Mouse (Mus musculus) limb, embryonic 10.5 days (tissue): Measurements from ENCODE around the gene Tmem116. TPM values are rescaled to one million over a fixed set of nuclear protein-coding genes. Genes with fewer than 3 reads are reported as not detected.
A peak's percentile ranks its signal among the peaks of the same experiment; 100 is the strongest.

Experiments
- DNase-seq: peaks from one replicate; pipeline ENCODE4 v3.0.0-alpha.2; 2017; ENCODE audit warnings: low spot score
- H3K27ac ChIP-seq: fragments of 300-500 bp; sonication (generic); 2 replicates; pipeline ENCODE4 v1.5.1; 2016; ENCODE audit warnings: mild to moderate bottlenecking
- H3K27me3 ChIP-seq: fragments of 300-500 bp; sonication (generic); 2 replicates; pipeline ENCODE4 v1.6.1; 2016; ENCODE audit warnings: low read depth, mild to moderate bottlenecking; ENCODE audit not compliant: poor library complexity, severe bottlenecking
- H3K36me3 ChIP-seq: fragments of 300-500 bp; sonication (generic); 2 replicates; pipeline ENCODE4 v1.6.1; 2016; ENCODE audit warnings: mild to moderate bottlenecking, moderate library complexity
- H3K4me1 ChIP-seq: fragments of 300-500 bp; sonication (generic); 2 replicates; pipeline ENCODE4 v1.6.1; 2016
- H3K4me3 ChIP-seq: fragments of 300-500 bp; sonication (generic); 2 replicates; pipeline ENCODE4 v1.5.1; 2016; ENCODE audit warnings: mild to moderate bottlenecking, moderate library complexity
- H3K9me3 ChIP-seq: fragments of 300-500 bp; sonication (generic); replicated peaks from 2 replicates; pipeline ENCODE4 v1.6.1; 2016; ENCODE audit warnings: mild to moderate bottlenecking
- WGBS: fragments of 180-500 bp; shearing (Covaris S2); methylation state at CpG from one replicate; pipeline ENCODE4 v1.1.7; 2016; 5-methylcytosine and 5-hydroxymethylcytosine counted together
- polyA plus RNA-seq: library from polyadenylated mRNA; unstranded; fragments of >200 nt; fragmentation: Nextera tagmentation; extraction: Ambion mirVana; gene quantifications from 2 replicates; pipeline ENCODE4 v1.2.1, GENCODE M21; 2016

Tmem116 gene
- polyA plus RNA-seq, 1 experiment from 2014 or later: 0.73 TPM

DNA sequence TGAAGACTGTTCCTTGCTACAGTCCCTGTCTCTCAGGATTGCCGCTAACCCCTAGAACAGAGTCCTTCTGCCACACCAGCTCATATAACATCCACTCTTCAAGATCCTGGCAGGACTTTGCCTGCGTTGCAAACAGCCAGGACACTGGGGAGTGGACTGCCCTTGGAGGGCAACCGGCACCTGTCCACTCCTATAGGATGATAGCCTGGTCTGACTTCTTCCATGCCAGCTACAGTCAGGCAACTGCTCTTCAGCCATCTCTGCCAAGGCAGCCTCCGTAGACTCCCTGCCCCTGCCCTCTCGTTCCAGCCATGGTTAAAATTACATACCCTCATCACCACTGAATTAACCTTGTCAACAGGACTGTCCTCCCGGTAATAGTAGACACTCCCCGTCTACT lies 97.5 kb downstream of the Tmem116 start:
- WGBS: 82% methylated on average over 7 of the region's 7 CpGs
- DNase-seq: no peak
- Histone ChIP-seq H3K4me1 (peaks cover 16% of the 10 kb centered on the region), H3K36me3 (peaks cover 3% of the 10 kb centered on the region; the same call in 1 of the 2 replicates), H3K27me3 (no peaks in the 10 kb centered on the region), H3K4me3 (no peak overlapping the region), H3K27ac (no peak overlapping the region), H3K9me3 (no peaks in the 10 kb centered on the region)

GRCm38 (mm10) chr5:121562436-121562835 lies 110.7 kb downstream of the Tmem116 start:
- H3K27me3 ChIP-seq: no peaks in the 10 kb centered on the region
- no peak overlapping the region for H3K27ac ChIP-seq
- H3K4me3 ChIP-seq: no peak overlapping the region
- H3K9me3 ChIP-seq: no peaks in the 10 kb centered on the region
- no peak for DNase-seq
- H3K36me3 ChIP-seq: peaks cover 5% of the 10 kb centered on the region; the same call in 1 of the 2 replicates
- H3K4me1 ChIP-seq: peaks cover 9% of the 10 kb centered on the region
- WGBS: 94% methylated on average over 3 of the region's 3 CpGs

DNA sequence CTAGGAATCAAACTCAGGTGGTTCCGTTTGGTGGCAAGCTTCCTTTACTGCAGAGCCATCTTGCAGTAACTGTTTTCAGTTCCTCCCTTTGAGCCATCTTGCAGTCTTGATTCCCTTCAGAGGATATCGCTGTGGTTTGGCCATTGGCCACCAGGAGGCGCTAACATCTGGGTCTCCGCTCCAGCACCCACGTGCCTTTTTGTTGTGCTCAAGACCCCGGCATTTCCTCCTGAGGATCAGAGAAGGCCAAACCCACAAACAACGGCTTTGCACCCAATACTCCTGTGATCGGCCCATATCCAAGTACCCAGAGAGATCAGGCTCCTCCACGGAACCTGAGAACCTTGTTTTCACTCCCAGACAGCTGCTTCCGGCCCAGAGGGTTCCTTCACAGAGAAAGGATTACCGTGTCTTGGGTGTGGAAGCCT lies 112.8 kb downstream of the Tmem116 start:
- Histone ChIP-seq H3K9me3 (no peaks in the 10 kb centered on the region), H3K4me1 (peaks cover 9% of the 10 kb centered on the region), H3K27me3 (no peaks in the 10 kb centered on the region), H3K36me3 (peaks cover 18% of the 10 kb centered on the region), H3K4me3 (peak overlapping the region; percentile 27; the same call in 1 of the 2 replicates), H3K27ac (peak overlapping the region; percentile 81)
- WGBS: 16% methylated on average over 11 of the region's 11 CpGs
- peak; percentile 94 for DNase-seq

- H3K27me3 ChIP-seq: no peaks in the 10 kb centered on the region
- 91% methylated on average over 16 of the region's 16 CpGs for WGBS
- H3K4me1 ChIP-seq: peaks cover 9% of the 10 kb centered on the region
- DNase-seq: no peak
- no peaks in the 10 kb centered on the region for H3K9me3 ChIP-seq
- H3K4me3 ChIP-seq: no peak overlapping the region
- H3K36me3 ChIP-seq: peaks cover 34% of the 10 kb centered on the region
- no peak overlapping the region for H3K27ac ChIP-seq
Observed at GRCm38 (mm10) chr5:121566035-121566681, 114.5 kb downstream of the Tmem116 start.

DNA sequence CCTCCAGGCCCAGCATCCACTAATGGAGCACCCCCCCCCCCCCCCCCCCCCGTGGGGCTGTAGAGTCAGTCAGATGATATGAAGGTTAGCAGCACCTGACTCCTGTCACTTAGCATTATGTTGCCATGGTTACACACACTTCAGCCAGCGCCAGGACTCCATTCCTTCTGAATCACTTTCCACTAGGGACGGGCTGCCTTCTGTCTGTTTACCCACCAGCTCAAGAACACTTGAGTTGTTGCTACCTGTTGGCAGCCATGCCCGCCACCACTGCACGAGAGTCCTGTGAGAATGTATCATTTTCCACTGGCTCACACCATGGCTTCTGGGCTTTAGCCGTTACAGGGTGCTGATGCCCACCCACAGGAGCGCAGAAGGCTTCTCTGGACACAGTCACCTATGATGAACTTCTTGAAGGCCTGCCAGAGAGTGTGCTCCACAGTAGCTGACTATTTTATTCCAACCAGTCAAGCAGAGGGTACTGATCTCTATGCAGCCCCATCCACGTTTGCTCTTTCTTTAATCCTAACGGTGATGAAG lies 118.3 kb downstream of the Tmem116 start:
- no peak for DNase-seq
- Histone ChIP-seq H3K4me1 (0 out of 2 replicates have a peak, but pooled peaks cover 1% of the 10 kb centered on the region), H3K27ac (no peak overlapping the region), H3K36me3 (peaks cover 71% of the 10 kb centered on the region), H3K9me3 (no peaks in the 10 kb centered on the region), H3K4me3 (no peak overlapping the region), H3K27me3 (no peaks in the 10 kb centered on the region)
- WGBS: 86% methylated on average over 8 of the region's 9 CpGs

DNA sequence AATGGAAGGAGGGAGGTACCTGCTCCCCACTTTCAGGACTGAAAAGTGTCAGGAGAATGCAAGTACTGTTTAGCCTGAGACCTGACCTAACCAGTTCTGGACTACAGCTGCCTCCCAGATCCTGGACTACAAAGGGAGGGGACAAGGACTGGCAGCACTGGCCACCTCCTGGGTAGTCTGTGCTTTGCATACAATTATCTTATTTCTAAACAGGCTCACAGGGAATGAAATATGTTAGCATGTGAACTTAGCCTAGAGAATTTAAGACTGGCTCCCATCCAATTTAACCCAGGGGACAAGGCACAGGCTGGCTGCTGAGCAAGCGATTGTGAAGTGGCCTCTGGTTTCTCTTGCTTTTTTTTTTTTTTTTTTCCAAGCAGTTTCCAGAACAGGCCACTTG lies 119.1 kb downstream of the Tmem116 start:
- no peaks in the 10 kb centered on the region for H3K4me1 ChIP-seq
- H3K4me3 ChIP-seq: no peak overlapping the region
- H3K27ac ChIP-seq: no peak overlapping the region
- no peaks in the 10 kb centered on the region for H3K9me3 ChIP-seq
- H3K36me3 ChIP-seq: peaks cover 79% of the 10 kb centered on the region
- no peak for DNase-seq
- no peaks in the 10 kb centered on the region for H3K27me3 ChIP-seq
- 85% methylated on average over 1 of the region's 1 CpGs for WGBS

Other genes starting within 250 kb of the Tmem116 start
- 661 and 766 TPM in 2 replicates for gene Rpl6, start 247.4 kb upstream of the Tmem116 start, polyA plus RNA-seq
- 4.2 and 5.1 TPM in 2 replicates for gene Hectd4, start 231.7 kb upstream of the Tmem116 start, polyA plus RNA-seq
- gene Trafd1, start 66.3 kb upstream of the Tmem116 start, polyA plus RNA-seq: 50.4 and 67.7 TPM in 2 replicates
- 47.0 and 52.8 TPM in 2 replicates for gene Naa25, start 54.0 kb upstream of the Tmem116 start, polyA plus RNA-seq
- gene Erp29, start 613 bp downstream of the Tmem116 start, polyA plus RNA-seq: 102 and 112 TPM in 2 replicates
- not detected in 2 replicates for gene Adam1b, start 51.5 kb downstream of the Tmem116 start, polyA plus RNA-seq
- 0.90 and 1.3 TPM in 2 replicates for gene Adam1a, start 93.6 kb downstream of the Tmem116 start, polyA plus RNA-seq
- not detected in 2 replicates for gene Gm42878, start 93.6 kb downstream of the Tmem116 start, polyA plus RNA-seq
- gene Mapkapk5, start 94.0 kb downstream of the Tmem116 start, polyA plus RNA-seq: 50.3 and 60.3 TPM in 2 replicates
- 153 and 163 TPM in 2 replicates for gene Aldh2, start 141.9 kb downstream of the Tmem116 start, polyA plus RNA-seq
- gene Acad12, start 167.0 kb downstream of the Tmem116 start, polyA plus RNA-seq: 2.6 and 3.5 TPM in 2 replicates
- gene Acad10, start 208.6 kb downstream of the Tmem116 start, polyA plus RNA-seq: 1.4 and 2.0 TPM in 2 replicates
- gene Brap, start 208.7 kb downstream of the Tmem116 start, polyA plus RNA-seq: 38.8 and 45.7 TPM in 2 replicates